Mouse (Mus musculus): ENCODE data around the gene Lingo1.

The Lingo1 gene

GRCm38 (mm10) chr9:56636214-56636613 lies 160.1 kb downstream of the Lingo1 start:
- intact Hi-C loops (cut with DNase I) = loop anchor here (5.0 kb wide), 2 partner anchors 161 to 424 kb away; partner anchors contain the start of gene Lingo1

GRCm38 (mm10) chr9:56635498-56636121 lies 160.7 kb downstream of the Lingo1 start:
- intact Hi-C loops (cut with DNase I) = loop anchor here (5.0 kb wide), 2 partner anchors 162 to 423 kb away; partner anchors contain the start of gene Lingo1

GRCm38 (mm10) chr9:56635121-56635497 lies 161.2 kb downstream of the Lingo1 start:
- intact Hi-C loops (cut with DNase I) = loop anchor here (5.0 kb wide), 2 partner anchors 162 to 423 kb away; partner anchors contain the start of gene Lingo1

GRCm38 (mm10) chr9:56634406-56635120 lies 161.7 kb downstream of the Lingo1 start:
- intact Hi-C loops (cut with DNase I) = loop anchor here (5.0 kb wide), 2 partner anchors 163 to 422 kb away; partner anchors contain the start of gene Lingo1

- intact Hi-C loops (cut with DNase I) = no loop called here
These were observed 162.6 kb downstream of the Lingo1 start for GRCm38 (mm10) chr9:56633449-56634225.

- intact Hi-C loops (cut with DNase I) = no loop called here
These were observed 165.3 kb downstream of the Lingo1 start for GRCm38 (mm10) chr9:56630945-56631344.

- intact Hi-C loops (cut with DNase I) = no loop called here
These were observed 166.4 kb downstream of the Lingo1 start for GRCm38 (mm10) chr9:56629674-56630397.

- intact Hi-C loops (cut with DNase I) = no loop called here
These were observed 169.0 kb downstream of the Lingo1 start for GRCm38 (mm10) chr9:56627295-56627694.

- intact Hi-C loops (cut with DNase I) = no loop called here
These were observed 171.3 kb downstream of the Lingo1 start for GRCm38 (mm10) chr9:56624923-56625322.

GRCm38 (mm10) chr9:56623361-56623760 lies 172.9 kb downstream of the Lingo1 start:
- intact Hi-C loops (cut with DNase I) = no loop called here

- intact Hi-C loops (cut with DNase I) = no loop called here
These were observed 173.5 kb downstream of the Lingo1 start for GRCm38 (mm10) chr9:56622761-56623160.

GRCm38 (mm10) chr9:56620512-56621371 lies 175.5 kb downstream of the Lingo1 start:
- intact Hi-C loops (cut with DNase I) = no loop called here

GRCm38 (mm10) chr9:56619715-56620114 lies 176.6 kb downstream of the Lingo1 start:
- intact Hi-C loops (cut with DNase I) = no loop called here

GRCm38 (mm10) chr9:56618660-56619059 lies 177.6 kb downstream of the Lingo1 start:
- intact Hi-C loops (cut with DNase I) = no loop called here

- intact Hi-C loops (cut with DNase I) = no loop called here
These were observed 180.2 kb downstream of the Lingo1 start for GRCm38 (mm10) chr9:56616061-56616460.

GRCm38 (mm10) chr9:56612798-56613183 lies 183.5 kb downstream of the Lingo1 start:
- intact Hi-C loops (cut with DNase I) = no loop called here

GRCm38 (mm10) chr9:56611912-56612797 lies 184.1 kb downstream of the Lingo1 start:
- intact Hi-C loops (cut with DNase I) = no loop called here

GRCm38 (mm10) chr9:56610955-56611354 lies 185.3 kb downstream of the Lingo1 start:
- intact Hi-C loops (cut with DNase I) = no loop called here

GRCm38 (mm10) chr9:56610466-56610865 lies 185.8 kb downstream of the Lingo1 start:
- intact Hi-C loops (cut with DNase I) = no loop called here

All from adrenal gland (tissue).